In the genomic region with DNA sequence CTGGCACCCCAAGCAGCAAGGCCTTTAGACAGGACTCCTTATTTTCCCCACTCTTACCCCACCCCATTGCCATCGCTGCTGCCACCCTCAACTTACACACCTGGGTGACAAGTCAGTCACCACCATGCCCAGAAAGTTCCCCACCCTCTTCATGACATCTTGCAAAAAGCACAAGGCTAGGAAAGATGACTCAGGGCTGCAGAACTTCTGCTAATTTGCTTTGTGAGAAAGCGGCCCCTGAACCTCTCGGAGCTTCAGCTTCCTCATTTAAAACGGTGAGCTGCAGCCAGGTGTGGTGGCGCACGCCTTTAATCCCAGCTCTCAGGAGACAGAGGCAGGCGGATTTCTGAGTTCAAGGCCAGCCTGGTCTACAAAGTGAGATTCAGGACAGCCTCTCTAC, we compare ENCODE assay signal across 11 mouse cellular contexts.
DNase-seq lines count a peak whose midpoint lies in the region; ATAC-seq and TF ChIP-seq lines count a peak whose summit lies in the region.
"Had no signal": no experiment of that assay in that cellular context is flagged by ENCODE, and none has a peak within 500 bp of the region (broad histone marks: within the 10 kb centered on the region; RNA-seq: fewer than 3 reads in every experiment).

No protein-coding gene starts in this region.

- no peak for ATAC-seq in midbrain, embryonic 15.5 days (replicated peaks)
- no peak for ATAC-seq in midbrain, postnatal 0 days (ENCODE audit: low FRiP score)
- no peak for ATAC-seq in embryonic facial prominence, embryonic 15.5 days (ENCODE audit: insufficient number of reproducible peaks, low FRiP score, low TSS enrichment, low read depth)
- ATAC-seq: CD4-positive, CD25-positive, alpha-beta regulatory T cell, adult 4 months had no signal

- H3K36me3 ChIP-seq in heart, embryonic 10.5 days, result peaks cover 36% of the 10 kb centered on the region
- H3K36me3 ChIP-seq in midbrain, embryonic 15.5 days (replicated peaks), result 0 out of 2 replicates have a peak, but pooled peaks cover 5% of the 10 kb centered on the region
- H3K36me3 ChIP-seq in midbrain, postnatal 0 days (ENCODE audit: insufficient read depth, low read length), result 0 out of 2 replicates have a peak, but pooled peaks cover 8% of the 10 kb centered on the region
- peaks cover 9% of the 10 kb centered on the region; the same call in 1 of the 2 replicates for H3K36me3 ChIP-seq in embryonic facial prominence, embryonic 15.5 days
- H3K36me3 ChIP-seq in splenic B cell, adult 2 months (ENCODE audit: control insufficient read depth, insufficient read depth, low read length, poor library complexity, severe bottlenecking), result no peaks in the 10 kb centered on the region; the same call in none of the 2 replicates

- peaks cover 58% of the 10 kb centered on the region for H3K4me1 ChIP-seq in heart, embryonic 10.5 days
- H3K4me1 ChIP-seq in midbrain, embryonic 15.5 days, result peaks cover 46% of the 10 kb centered on the region
- H3K4me1 ChIP-seq in midbrain, postnatal 0 days (ENCODE audit: insufficient read depth, low read length), result no peaks in the 10 kb centered on the region
- peaks cover 57% of the 10 kb centered on the region for H3K4me1 ChIP-seq in embryonic facial prominence, embryonic 15.5 days

- no peaks in the 10 kb centered on the region for H3K9me3 ChIP-seq in heart, embryonic 10.5 days
- no peaks in the 10 kb centered on the region for H3K9me3 ChIP-seq in midbrain, embryonic 15.5 days
- H3K9me3 ChIP-seq in midbrain, postnatal 0 days (ENCODE audit: low read length), result no peaks in the 10 kb centered on the region
- H3K9me3 ChIP-seq in embryonic facial prominence, embryonic 15.5 days (replicated peaks), result no peaks in the 10 kb centered on the region
- H3K9me3 ChIP-seq: liver, embryonic 15.5 days had no signal

- H3K9ac ChIP-seq in midbrain, embryonic 15.5 days, result no peak overlapping the region
- no peak overlapping the region for H3K9ac ChIP-seq in midbrain, postnatal 0 days (replicated peaks; ENCODE audit: low read length, poor library complexity, severe bottlenecking)
- no peak overlapping the region for H3K9ac ChIP-seq in embryonic facial prominence, embryonic 15.5 days
- H3K9ac ChIP-seq: liver, embryonic 15.5 days had no signal

- 85% methylated on average over 7 of the region's 7 CpGs for whole genome bisulfite sequencing in heart, embryonic 10.5 days
- 83% methylated on average over 7 of the region's 7 CpGs for whole genome bisulfite sequencing in midbrain, embryonic 15.5 days
- WGBS in midbrain, postnatal 0 days, result 84% methylated on average over 7 of the region's 7 CpGs
- WGBS in embryonic facial prominence, embryonic 15.5 days, result 69% methylated on average over 7 of the region's 7 CpGs

- no peak for DNase-seq in heart, embryonic 10.5 days (ENCODE audit: low spot score)
- DNase-seq in heart, adult 18-20 months, result no peak
- DNase-seq in midbrain, postnatal 0 days (ENCODE audit: low spot score), result no peak
- DNase-seq in splenic B cell, adult 2 months (ENCODE audit: low read depth, low spot score), result peak; percentile 76
- DNase-seq in layer of hippocampus, postnatal 36 days, result no peak
- no peak for DNase-seq in layer of hippocampus, postnatal 25 days (ENCODE audit: extremely low spot score in 1 of 2, low spot score in 1 of 2)

- no peak for TF ChIP-seq CTCF in midbrain, postnatal 0 days (IDR thresholded peaks at IDR 0.05)

- H3K27ac ChIP-seq in heart, embryonic 10.5 days, result peak overlapping the region; percentile 17; the same call in 1 of the 2 replicates
- H3K27ac ChIP-seq in midbrain, embryonic 15.5 days, result 0 out of 2 replicates have a peak overlapping the region, but pooled peaks have one; percentile 8
- no peak overlapping the region for H3K27ac ChIP-seq in midbrain, postnatal 0 days (ENCODE audit: low read depth, low read length)
- H3K27ac ChIP-seq in embryonic facial prominence, embryonic 15.5 days (replicated peaks), result peak overlapping the region; percentile 52
- H3K27ac ChIP-seq: liver, embryonic 15.5 days had no signal

- H3K4me2 ChIP-seq in midbrain, embryonic 15.5 days, result no peak overlapping the region
- H3K4me2 ChIP-seq in midbrain, postnatal 0 days (ENCODE audit: low read depth, low read length, poor library complexity, severe bottlenecking), result no peak overlapping the region
- no peak overlapping the region for H3K4me2 ChIP-seq in embryonic facial prominence, embryonic 15.5 days (replicated peaks)
- H3K4me2 ChIP-seq: liver, embryonic 15.5 days had no signal

- no peak overlapping the region for H3K4me3 ChIP-seq in heart, embryonic 10.5 days
- H3K4me3 ChIP-seq in midbrain, embryonic 15.5 days, result no peak overlapping the region
- H3K4me3 ChIP-seq in midbrain, postnatal 0 days (ENCODE audit: low read depth, low read length), result no peak overlapping the region
- H3K4me3 ChIP-seq in embryonic facial prominence, embryonic 15.5 days (replicated peaks), result no peak overlapping the region
- H3K4me3 ChIP-seq: erythroblast, embryonic 14.5 days; liver, embryonic 15.5 days had no signal

- H3K27me3 ChIP-seq in heart, embryonic 10.5 days (ENCODE audit: insufficient read depth, poor library complexity, severe bottlenecking), result no peaks in the 10 kb centered on the region
- H3K27me3 ChIP-seq in midbrain, embryonic 15.5 days (replicated peaks), result no peaks in the 10 kb centered on the region
- H3K27me3 ChIP-seq in midbrain, postnatal 0 days (ENCODE audit: insufficient read depth, low read length), result no peaks in the 10 kb centered on the region
- H3K27me3 ChIP-seq in embryonic facial prominence, embryonic 15.5 days, result no peaks in the 10 kb centered on the region
- H3K27me3 ChIP-seq in splenic B cell, adult 2 months (ENCODE audit: control insufficient read depth, insufficient read depth, low read length, poor library complexity, severe bottlenecking), result no peaks in the 10 kb centered on the region
